Mouse (Mus musculus) midbrain, embryonic 13.5 days (tissue): ENCODE results near the gene Pip5k1b. TPM values are rescaled to one million over a fixed set of nuclear protein-coding genes. Genes with fewer than 3 reads are reported as not detected.

Source experiments
- ATAC-seq: fragments of 200-750 bp; cut with Nextera tagmentation; 2 replicates; pipeline ENCODE4 v1.8.0; 2017; ENCODE audit warnings: mild to moderate bottlenecking, moderate TSS enrichment, moderate library complexity
- H3K27ac ChIP-seq: fragments of 300-500 bp; sonication (generic); 2 replicates; pipeline ENCODE4 v1.5.1; 2015; ENCODE audit warnings: inconsistent platforms, mild to moderate bottlenecking, moderate library complexity
- H3K27me3 ChIP-seq: fragments of 300-500 bp; sonication (generic); 2 replicates; pipeline ENCODE4 v1.6.1; 2015; ENCODE audit warnings: mild to moderate bottlenecking, inconsistent platforms
- H3K36me3 ChIP-seq: fragments of 300-500 bp; sonication (generic); 2 replicates; pipeline ENCODE4 v1.6.1; 2015; ENCODE audit warnings: mild to moderate bottlenecking, inconsistent platforms
- H3K4me1 ChIP-seq: fragments of 300-500 bp; sonication (generic); replicated peaks from 2 replicates; pipeline ENCODE4 v1.6.1; 2015; ENCODE audit warnings: inconsistent platforms
- H3K4me2 ChIP-seq: fragments of 300-500 bp; sonication (generic); replicated peaks from 2 replicates; pipeline ENCODE4 v1.6.1; 2015; ENCODE audit warnings: moderate library complexity, mild to moderate bottlenecking, inconsistent platforms
- H3K4me3 ChIP-seq: fragments of 300-500 bp; sonication (generic); replicated peaks from 2 replicates; pipeline ENCODE4 v1.5.1; 2015; ENCODE audit warnings: mild to moderate bottlenecking, inconsistent platforms
- H3K9ac ChIP-seq: fragments of 300-500 bp; sonication (generic); replicated peaks from 2 replicates; pipeline ENCODE4 v1.6.1; 2015; ENCODE audit warnings: mild to moderate bottlenecking, inconsistent platforms
- H3K9me3 ChIP-seq: fragments of 300-500 bp; sonication (generic); 2 replicates; pipeline ENCODE4 v1.6.1; 2016; ENCODE audit warnings: mild to moderate bottlenecking, inconsistent platforms
- WGBS: fragments of 180-500 bp; shearing (Covaris S2); methylation state at CpG from one replicate; pipeline ENCODE4 v1.1.7; 2015; 5-methylcytosine and 5-hydroxymethylcytosine counted together
- polyA plus RNA-seq: library from polyadenylated mRNA; unstranded; fragments of >200 nt; fragmentation: Nextera tagmentation; extraction: Ambion mirVana; gene quantifications from 2 replicates; pipeline ENCODE4 v1.2.1, GENCODE M21; 2015

Pip5k1b gene
- polyA plus RNA-seq, 1 experiment from 2014 or later: 1.3 TPM

GRCm38 (mm10) chr19:24417659-24418004, 138.0 kb downstream of the Pip5k1b start:
- WGBS: 88% methylated on average over 3 of the region's 3 CpGs
- no peak for ATAC-seq
- H3K27ac ChIP-seq: no peak overlapping the region

GRCm38 (mm10) chr19:24416975-24417658, 138.6 kb downstream of the Pip5k1b start:
- Histone ChIP-seq H3K36me3 (no peaks in the 10 kb centered on the region), H3K9ac (no peak overlapping the region), H3K27ac (no peak overlapping the region), H3K4me1 (peaks cover 6% of the 10 kb centered on the region; the same call in 1 of the 2 replicates), H3K4me3 (no peak overlapping the region), H3K27me3 (no peaks in the 10 kb centered on the region), H3K9me3 (no peaks in the 10 kb centered on the region), H3K4me2 (no peak overlapping the region)
- no peak for ATAC-seq
- 86% methylated on average over 9 of the region's 9 CpGs for WGBS

More at GRCm38 (mm10) chr19:24417659-24418004, 138.0 kb downstream of the Pip5k1b start:
- no peaks in the 10 kb centered on the region for H3K36me3 ChIP-seq
- H3K4me1 ChIP-seq: peaks cover 6% of the 10 kb centered on the region; the same call in 1 of the 2 replicates
- H3K9ac ChIP-seq: no peak overlapping the region
- H3K27me3 ChIP-seq: no peaks in the 10 kb centered on the region
- H3K4me3 ChIP-seq: no peak overlapping the region
- no peaks in the 10 kb centered on the region for H3K9me3 ChIP-seq
- H3K4me2 ChIP-seq: no peak overlapping the region

DNA sequence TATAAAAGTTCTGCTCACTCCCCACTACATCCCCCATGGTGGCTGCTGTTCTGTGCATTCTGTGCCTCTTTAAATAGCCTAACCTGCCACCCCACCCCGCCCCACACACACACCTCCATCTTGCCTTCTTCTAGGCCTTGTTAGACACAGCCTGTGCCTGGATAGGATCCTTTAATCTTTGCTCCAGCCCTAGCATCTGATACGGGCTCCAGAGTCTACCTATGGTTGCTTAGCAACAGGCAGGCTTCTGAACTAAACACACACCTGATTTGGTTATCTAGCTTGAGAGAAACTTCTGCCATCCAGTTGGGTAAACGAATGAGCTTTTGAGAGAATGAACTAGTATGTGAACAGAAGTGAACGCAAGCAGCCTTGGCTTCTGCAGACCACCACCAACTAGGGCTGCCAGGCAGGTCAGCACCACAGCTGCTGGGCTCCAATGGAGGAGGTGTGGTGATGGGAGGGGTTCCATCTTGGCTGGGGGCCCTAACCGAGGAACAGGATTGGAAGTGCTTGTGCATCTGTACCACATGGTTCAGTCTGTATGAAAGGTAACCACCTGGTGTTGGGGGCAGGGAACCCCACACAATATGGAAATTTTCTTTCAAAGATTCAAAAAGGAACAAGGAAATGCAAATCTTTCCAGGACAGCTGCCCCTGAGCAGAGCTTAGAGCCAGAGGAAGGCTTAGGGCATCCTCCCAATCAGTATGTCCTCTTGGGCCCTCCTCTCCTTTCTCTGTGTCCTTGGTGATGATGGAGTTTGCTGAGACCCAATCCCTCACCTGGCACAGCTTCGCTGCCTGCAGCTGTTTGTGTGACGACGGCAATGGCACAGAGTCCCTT, 139.7 kb downstream of the Pip5k1b start:
- 80% methylated on average over 8 of the region's 8 CpGs for WGBS
- no peak overlapping the region for H3K27ac ChIP-seq
- ATAC-seq: peak; percentile 58; the same call in 1 of the 2 replicates

DNA sequence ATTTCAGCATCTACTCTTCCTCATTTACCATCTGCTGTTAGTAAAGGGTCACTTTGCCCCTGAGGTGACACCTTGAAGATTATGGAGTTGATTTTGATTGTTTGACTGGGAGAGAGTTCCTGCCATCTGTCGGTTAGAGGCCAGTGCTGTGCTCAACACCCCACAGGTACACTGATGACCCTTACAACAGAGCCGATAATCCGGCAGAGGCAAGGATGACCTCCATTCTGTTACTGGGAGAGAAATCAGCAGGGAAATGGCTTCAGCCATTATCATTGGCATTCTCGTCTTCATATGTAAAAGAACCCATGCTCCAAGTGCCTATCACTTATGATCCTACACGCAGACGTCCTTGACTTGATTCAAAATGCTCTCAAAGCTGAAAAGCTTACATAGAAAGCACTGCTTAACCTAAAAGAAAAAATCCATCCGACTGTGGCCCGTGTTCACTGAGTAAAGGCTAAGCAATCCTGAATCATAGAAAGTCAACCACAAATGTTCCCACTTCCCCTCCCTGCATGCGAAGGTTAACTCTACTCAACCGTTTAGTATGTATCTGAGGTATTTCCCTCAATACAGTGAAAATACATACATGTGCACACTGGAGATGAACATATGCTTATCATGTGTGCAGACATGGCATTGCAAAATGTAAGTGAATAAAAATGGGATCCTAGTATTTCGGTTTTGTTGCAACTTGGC, 146.7 kb downstream of the Pip5k1b start:
- Histone ChIP-seq H3K9ac (no peak overlapping the region), H3K4me2 (no peak overlapping the region), H3K27me3 (no peaks in the 10 kb centered on the region), H3K4me1 (no peaks in the 10 kb centered on the region), H3K36me3 (no peaks in the 10 kb centered on the region), H3K9me3 (no peaks in the 10 kb centered on the region), H3K4me3 (no peak overlapping the region), H3K27ac (no peak overlapping the region)
- no peak for ATAC-seq
- WGBS: 85% methylated on average over 11 of the region's 11 CpGs

More for the DNA sequence above, 139.7 kb downstream of the Pip5k1b start:
- Histone ChIP-seq H3K9me3 (no peaks in the 10 kb centered on the region), H3K36me3 (no peaks in the 10 kb centered on the region), H3K4me2 (no peak overlapping the region), H3K9ac (no peak overlapping the region), H3K4me1 (peaks cover 6% of the 10 kb centered on the region; the same call in 1 of the 2 replicates), H3K4me3 (no peak overlapping the region), H3K27me3 (no peaks in the 10 kb centered on the region)

DNA sequence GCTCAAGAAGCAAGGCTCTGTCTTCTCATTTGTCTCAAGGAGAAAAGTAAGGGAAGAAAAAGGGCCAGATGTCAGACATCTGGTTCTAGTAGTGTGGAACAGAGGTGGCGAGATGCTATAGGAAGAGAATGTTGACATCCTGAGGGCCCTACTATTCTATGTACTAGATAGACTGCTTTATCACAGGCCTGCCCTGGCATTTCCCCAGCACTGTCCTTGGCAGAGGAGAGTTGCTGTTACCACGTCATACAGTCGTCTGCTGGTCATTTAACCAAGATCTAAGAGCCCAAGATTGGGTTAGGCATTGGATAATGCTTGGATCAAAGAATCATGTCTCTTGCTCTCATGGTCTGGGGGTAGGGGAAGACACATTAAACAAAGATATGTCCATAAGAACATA, 151.0 kb downstream of the Pip5k1b start:
- no peaks in the 10 kb centered on the region for H3K27me3 ChIP-seq
- H3K4me1 ChIP-seq: no peaks in the 10 kb centered on the region
- H3K27ac ChIP-seq: no peak overlapping the region
- H3K4me2 ChIP-seq: no peak overlapping the region
- H3K9me3 ChIP-seq: no peaks in the 10 kb centered on the region
- H3K4me3 ChIP-seq: no peak overlapping the region
- H3K9ac ChIP-seq: no peak overlapping the region
- WGBS: 97% methylated on average over 3 of the region's 3 CpGs
- H3K36me3 ChIP-seq: no peaks in the 10 kb centered on the region
- no peak for ATAC-seq

DNA sequence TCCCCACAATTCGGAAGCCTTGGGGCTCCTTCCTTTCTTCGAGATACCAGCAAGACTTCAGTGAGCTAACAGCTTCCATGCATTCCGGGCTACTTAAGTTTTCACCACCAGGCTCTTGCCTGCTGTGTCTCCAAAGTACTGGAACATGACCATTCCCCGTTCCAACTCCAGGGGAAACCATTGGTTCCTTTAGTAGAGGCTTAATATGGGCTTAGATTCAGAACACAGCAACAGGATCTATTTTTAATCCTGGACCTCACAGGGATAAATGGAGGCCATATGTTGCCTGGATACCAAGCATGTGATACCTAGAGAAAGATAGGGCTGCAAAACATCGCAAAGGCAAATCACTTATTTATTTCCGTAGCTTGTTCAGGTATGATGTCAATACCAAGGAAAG, 152.4 kb downstream of the Pip5k1b start:
- Histone ChIP-seq H3K4me3 (no peak overlapping the region), H3K9ac (no peak overlapping the region), H3K4me1 (no peaks in the 10 kb centered on the region), H3K36me3 (no peaks in the 10 kb centered on the region), H3K4me2 (no peak overlapping the region), H3K9me3 (no peaks in the 10 kb centered on the region), H3K27ac (no peak overlapping the region), H3K27me3 (no peaks in the 10 kb centered on the region)
- ATAC-seq: no peak
- WGBS: 89% methylated on average over 6 of the region's 6 CpGs

- no peak overlapping the region for H3K4me2 ChIP-seq
- no peak overlapping the region for H3K27ac ChIP-seq
- no peaks in the 10 kb centered on the region for H3K4me1 ChIP-seq
- no peak overlapping the region for H3K4me3 ChIP-seq
- no peaks in the 10 kb centered on the region for H3K36me3 ChIP-seq
- H3K27me3 ChIP-seq: no peaks in the 10 kb centered on the region
- WGBS: 86% methylated on average over 2 of the region's 2 CpGs
- no peak overlapping the region for H3K9ac ChIP-seq
- no peaks in the 10 kb centered on the region for H3K9me3 ChIP-seq
- no peak for ATAC-seq
Observed at GRCm38 (mm10) chr19:24393920-24394319, 161.8 kb downstream of the Pip5k1b start.

- no peaks in the 10 kb centered on the region for H3K4me1 ChIP-seq
- H3K36me3 ChIP-seq: no peaks in the 10 kb centered on the region
- H3K27me3 ChIP-seq: no peaks in the 10 kb centered on the region
- no peak overlapping the region for H3K9ac ChIP-seq
- no peak overlapping the region for H3K4me2 ChIP-seq
- 81% methylated on average over 9 of the region's 9 CpGs for WGBS
- no peak overlapping the region for H3K4me3 ChIP-seq
- no peak for ATAC-seq
- H3K27ac ChIP-seq: no peak overlapping the region
- no peaks in the 10 kb centered on the region for H3K9me3 ChIP-seq
Observed at GRCm38 (mm10) chr19:24391519-24392251, 164.0 kb downstream of the Pip5k1b start.

DNA sequence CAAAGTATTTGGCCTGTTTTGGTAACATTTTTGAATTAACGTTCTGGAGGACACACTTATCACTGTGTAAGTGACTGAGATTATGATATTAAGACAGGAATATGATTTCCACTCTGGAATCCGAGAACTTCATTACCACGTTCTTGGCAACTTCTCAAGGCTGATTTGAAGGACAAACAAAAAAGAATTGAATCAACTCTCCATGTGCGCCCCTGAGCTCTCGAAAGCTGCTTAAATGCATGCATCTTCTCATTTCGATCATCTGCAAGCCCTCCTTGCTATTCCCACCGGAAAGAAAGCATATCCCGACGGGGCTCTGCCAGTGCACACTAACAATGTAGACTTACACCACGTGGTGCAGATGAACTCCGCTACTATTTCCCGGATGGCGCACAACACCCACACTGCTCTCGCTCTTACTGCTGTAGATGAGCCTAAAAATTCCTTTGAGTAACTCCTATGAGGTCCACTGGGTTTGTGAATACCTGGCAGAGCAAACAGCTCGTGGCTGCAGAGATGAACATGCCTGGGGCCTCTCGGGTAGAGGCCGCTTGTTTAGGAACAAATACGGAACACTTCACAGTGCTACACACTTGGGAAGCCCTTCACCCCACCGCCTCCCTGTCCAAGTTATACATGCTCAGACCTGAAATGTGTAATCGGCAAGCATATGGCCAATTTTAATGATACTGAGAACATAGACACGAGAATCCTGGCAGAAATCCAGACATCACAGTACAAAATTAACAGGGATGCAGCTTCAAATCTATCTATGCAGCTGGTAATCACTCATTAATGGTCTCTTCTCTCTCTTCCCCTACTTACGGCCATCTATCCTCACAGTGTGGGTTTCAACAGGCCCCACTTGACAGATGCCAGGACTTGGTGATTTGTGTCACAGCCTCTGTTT, 168.5 kb downstream of the Pip5k1b start:
- H3K27ac ChIP-seq: no peak overlapping the region

GRCm38 (mm10) chr19:24378470-24378869, 177.2 kb downstream of the Pip5k1b start:
- H3K9ac ChIP-seq: no peak overlapping the region
- H3K27me3 ChIP-seq: no peaks in the 10 kb centered on the region
- peaks cover 9% of the 10 kb centered on the region; the same call in 1 of the 2 replicates for H3K4me1 ChIP-seq
- H3K4me2 ChIP-seq: no peak overlapping the region
- H3K36me3 ChIP-seq: no peaks in the 10 kb centered on the region
- no peaks in the 10 kb centered on the region for H3K9me3 ChIP-seq
- WGBS: 66% methylated on average over 6 of the region's 6 CpGs
- H3K27ac ChIP-seq: 0 out of 2 replicates have a peak overlapping the region, but pooled peaks have one; percentile 35
- H3K4me3 ChIP-seq: no peak overlapping the region
- no peak for ATAC-seq

More for the DNA sequence above, 168.5 kb downstream of the Pip5k1b start:
- Histone ChIP-seq H3K9me3 (no peaks in the 10 kb centered on the region), H3K36me3 (no peaks in the 10 kb centered on the region), H3K9ac (no peak overlapping the region), H3K27me3 (no peaks in the 10 kb centered on the region), H3K4me3 (no peak overlapping the region), H3K4me2 (no peak overlapping the region), H3K4me1 (no peaks in the 10 kb centered on the region)
- 88% methylated on average over 22 of the region's 22 CpGs for WGBS
- no peak for ATAC-seq
